Mouse (Mus musculus): ENCODE measurements around the gene Platr25. TPM values are rescaled to one million over a fixed set of nuclear protein-coding genes. Genes with fewer than 3 reads are reported as not detected.
A peak's percentile ranks its signal among the peaks of the same experiment; 100 is the strongest.
"Not testable (repeated sequence)": the region's sequence is repeated elsewhere in the genome, so short reads cannot be mapped to it uniquely, and the experiment has no call there.

Platr25 gene
- polyA plus RNA-seq, 1 experiment from 2014 or later: 42.9 TPM

DNA sequence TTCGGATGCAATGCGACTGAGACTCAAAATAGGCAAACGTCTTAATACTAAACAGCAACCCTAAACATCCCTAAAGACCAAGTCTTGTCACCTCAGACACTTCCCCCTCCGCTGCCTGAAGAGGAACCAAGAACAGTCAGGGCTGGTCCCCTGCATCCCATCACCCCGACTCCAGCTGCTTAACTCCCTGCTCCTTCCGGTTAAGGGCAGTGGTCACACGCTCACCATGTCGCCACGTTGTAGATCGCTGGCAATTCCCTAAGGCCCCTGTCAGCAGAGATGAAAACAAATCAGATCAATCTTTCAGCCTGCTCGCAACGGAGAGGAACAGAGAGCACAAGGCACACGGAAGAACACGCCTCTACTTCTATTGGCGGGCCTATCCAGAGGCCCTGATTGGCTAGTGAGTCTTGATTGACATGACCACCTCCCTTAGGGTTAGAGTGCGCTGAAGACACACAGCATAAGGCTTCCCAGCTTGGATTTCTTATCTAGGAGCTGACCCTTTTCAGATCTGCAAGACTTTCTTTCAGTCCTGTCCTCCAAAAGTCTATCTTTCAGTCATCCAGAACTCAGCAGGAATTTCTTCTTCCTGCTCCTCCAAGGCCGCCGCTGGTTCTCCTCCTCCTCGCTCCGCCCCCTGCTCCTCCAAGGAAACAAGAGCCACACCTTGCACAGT is 75.8 kb downstream of the Platr25 start:
- Histone ChIP-seq H3K4me3 (replicated peaks; ENCODE audit: low read depth, low read length) (peak overlapping the region; percentile 42), H3K27ac (replicated peaks; ENCODE audit: low read depth, low read length) (peak overlapping the region; percentile 49; the same call in 1 of the 2 replicates), H3K9me3 (ENCODE audit: control insufficient read depth, low read length) (peaks cover 11% of the 10 kb centered on the region), H3K9ac (replicated peaks; ENCODE audit: low read length) (peak overlapping the region; percentile 37; the same call in 1 of the 2 replicates), H3K4me2 (ENCODE audit: low read length) (peak overlapping the region; percentile 50)
- DNase-seq (peak; percentile 70), ATAC-seq (ENCODE audit: low FRiP score, low TSS enrichment) (peak; percentile 100)
- not testable (repeated sequence) for H3K27me3 ChIP-seq (ENCODE audit: control insufficient read depth, insufficient read depth, low read length); H3K4me1 ChIP-seq (ENCODE audit: control insufficient read depth, insufficient read depth, low read length); H3K36me3 ChIP-seq (ENCODE audit: control insufficient read depth, insufficient read depth, low read length)
- 2% methylated on average over 17 of the region's 20 CpGs for WGBS

DNA sequence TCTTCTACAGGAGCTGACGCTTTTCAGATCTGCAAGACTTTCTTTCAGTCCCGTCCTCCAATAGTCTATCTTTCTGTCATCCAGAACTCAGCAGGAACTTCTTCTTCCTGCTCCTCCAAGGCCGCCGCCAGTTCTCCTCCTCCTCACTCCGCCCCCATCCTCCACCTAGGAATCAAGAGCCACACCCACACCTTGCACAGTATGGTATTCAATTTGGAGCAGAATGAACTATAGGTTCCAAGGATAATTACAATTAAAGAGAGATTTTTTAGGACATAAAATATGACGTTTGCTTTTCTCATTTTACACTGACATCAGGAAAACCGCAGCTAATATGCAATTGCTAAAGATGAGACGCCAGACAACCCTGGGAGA is 107.2 kb downstream of the Platr25 start:
- peak; percentile 88 for ATAC-seq (ENCODE audit: low FRiP score, low TSS enrichment)
- no peak for DNase-seq
- H3K9ac ChIP-seq (replicated peaks; ENCODE audit: low read length): 0 out of 2 replicates have a peak overlapping the region, but pooled peaks have one; percentile 57

DNA sequence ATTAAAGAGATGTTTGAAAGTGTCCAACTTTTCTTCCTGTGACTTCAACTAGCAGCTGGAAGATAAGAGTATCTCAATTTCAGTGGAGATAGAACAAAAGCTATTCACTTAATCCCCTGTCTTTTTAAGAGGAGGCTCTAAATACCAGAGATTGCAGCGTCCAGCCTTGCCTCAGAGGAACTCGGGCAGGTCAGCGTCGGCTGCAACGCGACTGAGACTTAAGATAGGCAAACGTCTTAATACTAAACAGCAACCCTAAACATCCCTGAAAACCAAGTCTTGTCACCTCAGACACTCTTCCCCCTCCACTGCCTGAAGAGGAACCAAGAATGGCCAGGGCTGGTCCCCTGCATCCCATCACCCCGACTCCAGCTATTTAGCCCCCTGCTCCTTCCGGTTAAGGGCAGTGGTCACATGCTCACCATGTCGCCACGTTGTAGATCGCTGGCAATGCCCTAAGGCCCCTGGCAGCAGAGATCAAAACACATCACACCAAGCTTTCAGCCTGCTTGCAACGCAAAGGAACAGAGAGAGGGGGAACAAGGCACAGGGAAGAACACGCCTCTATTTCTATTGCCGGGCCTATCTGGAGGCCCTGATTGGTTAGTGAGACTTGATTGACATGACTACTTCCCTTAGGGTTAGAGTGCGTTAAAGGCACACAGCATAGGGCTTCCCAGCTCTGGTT is 107.7 kb downstream of the Platr25 start:
- peaks cover 14% of the 10 kb centered on the region; the same call in 1 of the 2 replicates for H3K9me3 ChIP-seq (ENCODE audit: control insufficient read depth, low read length)
- peak overlapping the region; percentile 57; the same call in 1 of the 2 replicates for H3K9ac ChIP-seq (replicated peaks; ENCODE audit: low read length)
- H3K27me3 ChIP-seq (ENCODE audit: control insufficient read depth, insufficient read depth, low read length); H3K36me3 ChIP-seq (ENCODE audit: control insufficient read depth, insufficient read depth, low read length); H3K4me1 ChIP-seq (ENCODE audit: control insufficient read depth, insufficient read depth, low read length): not testable (repeated sequence)
- H3K27ac ChIP-seq (replicated peaks; ENCODE audit: low read depth, low read length): peak overlapping the region; percentile 55; the same call in 1 of the 2 replicates
- H3K4me3 ChIP-seq (replicated peaks; ENCODE audit: low read depth, low read length): peak overlapping the region; percentile 50
- peak; percentile 88 for DNase-seq
- WGBS: under 1% methylated on average over 16 of the region's 16 CpGs
- ATAC-seq (ENCODE audit: low FRiP score, low TSS enrichment): peak; percentile 98
- peak overlapping the region; percentile 48 for H3K4me2 ChIP-seq (ENCODE audit: low read length)

More for the DNA sequence above, 107.2 kb downstream of the Platr25 start:
- Histone ChIP-seq H3K9me3 (ENCODE audit: control insufficient read depth, low read length) (peaks cover 12% of the 10 kb centered on the region; the same call in 1 of the 2 replicates), H3K4me2 (ENCODE audit: low read length) (peak overlapping the region; percentile 48), H3K27me3 (ENCODE audit: control insufficient read depth, insufficient read depth, low read length) (no peaks in the 10 kb centered on the region), H3K4me1 (ENCODE audit: control insufficient read depth, insufficient read depth, low read length) (no peaks in the 10 kb centered on the region), H3K36me3 (ENCODE audit: control insufficient read depth, insufficient read depth, low read length) (no peaks in the 10 kb centered on the region), H3K4me3 (replicated peaks; ENCODE audit: low read depth, low read length) (peak overlapping the region; percentile 50), H3K27ac (replicated peaks; ENCODE audit: low read depth, low read length) (peak overlapping the region; percentile 28; the same call in 1 of the 2 replicates)
- 21% methylated on average over 8 of the region's 8 CpGs for WGBS

DNA sequence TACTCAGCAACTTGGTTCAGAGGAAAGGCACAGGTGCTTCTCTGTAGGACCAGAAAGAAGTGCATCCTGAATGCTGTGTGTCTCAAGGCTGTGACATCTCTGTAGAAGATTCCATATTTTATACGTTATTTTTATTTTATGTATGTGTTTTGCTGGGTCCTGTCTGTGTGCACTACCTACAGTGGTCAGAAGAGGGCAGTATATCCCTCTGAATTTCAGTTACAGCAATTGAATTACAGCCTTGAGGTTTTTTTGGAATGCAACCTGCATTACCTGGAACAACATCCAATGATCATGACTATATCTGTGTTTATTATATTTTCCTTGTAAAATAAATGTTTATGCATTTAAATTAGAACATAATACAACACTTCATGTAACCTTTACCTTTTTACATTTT is 133.4 kb downstream of the Platr25 start:
- H3K4me1 ChIP-seq (ENCODE audit: control insufficient read depth, insufficient read depth, low read length); H3K27ac ChIP-seq (replicated peaks; ENCODE audit: low read depth, low read length); H3K9me3 ChIP-seq (ENCODE audit: control insufficient read depth, low read length); H3K9ac ChIP-seq (replicated peaks; ENCODE audit: low read length); H3K4me2 ChIP-seq (ENCODE audit: low read length); H3K4me3 ChIP-seq (replicated peaks; ENCODE audit: low read depth, low read length); H3K27me3 ChIP-seq (ENCODE audit: control insufficient read depth, insufficient read depth, low read length); H3K36me3 ChIP-seq (ENCODE audit: control insufficient read depth, insufficient read depth, low read length); ATAC-seq (ENCODE audit: low FRiP score, low TSS enrichment): not testable (repeated sequence)
- peak; percentile 63 for DNase-seq
- 40% methylated on average over 1 of the region's 1 CpGs for WGBS

DNA sequence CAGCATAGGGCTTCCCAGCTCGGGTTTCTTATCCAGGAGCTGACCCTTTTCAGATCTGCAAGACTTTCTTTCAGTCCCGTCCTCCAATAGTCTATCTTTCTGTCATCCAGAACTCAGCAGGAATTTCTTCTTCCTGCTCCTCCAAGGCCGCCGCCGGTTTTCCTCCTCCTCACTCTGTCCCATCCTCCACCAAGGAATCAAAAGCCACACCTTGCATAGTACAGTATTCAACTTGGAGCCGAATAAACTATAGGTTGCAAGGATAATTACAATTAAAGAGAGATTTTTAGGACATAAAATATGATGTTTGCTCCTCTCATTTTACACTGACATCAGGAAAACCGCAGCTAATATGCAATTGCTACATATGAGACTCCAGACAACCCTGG is 136.2 kb downstream of the Platr25 start:
- DNase-seq (peak; percentile 29), ATAC-seq (ENCODE audit: low FRiP score, low TSS enrichment) (peak; percentile 78; the same call in 1 of the 2 replicates)
- peak overlapping the region; percentile 44 for H3K4me3 ChIP-seq (replicated peaks; ENCODE audit: low read depth, low read length)
- H3K27me3 ChIP-seq (ENCODE audit: control insufficient read depth, insufficient read depth, low read length); H3K36me3 ChIP-seq (ENCODE audit: control insufficient read depth, insufficient read depth, low read length); H3K27ac ChIP-seq (replicated peaks; ENCODE audit: low read depth, low read length); H3K9me3 ChIP-seq (ENCODE audit: control insufficient read depth, low read length); H3K4me1 ChIP-seq (ENCODE audit: control insufficient read depth, insufficient read depth, low read length): not testable (repeated sequence)
- 6% methylated on average over 7 of the region's 7 CpGs for WGBS
- peak overlapping the region; percentile 52 for H3K4me2 ChIP-seq (ENCODE audit: low read length)
- H3K9ac ChIP-seq (replicated peaks; ENCODE audit: low read length): peak overlapping the region; percentile 49; the same call in 1 of the 2 replicates

DNA sequence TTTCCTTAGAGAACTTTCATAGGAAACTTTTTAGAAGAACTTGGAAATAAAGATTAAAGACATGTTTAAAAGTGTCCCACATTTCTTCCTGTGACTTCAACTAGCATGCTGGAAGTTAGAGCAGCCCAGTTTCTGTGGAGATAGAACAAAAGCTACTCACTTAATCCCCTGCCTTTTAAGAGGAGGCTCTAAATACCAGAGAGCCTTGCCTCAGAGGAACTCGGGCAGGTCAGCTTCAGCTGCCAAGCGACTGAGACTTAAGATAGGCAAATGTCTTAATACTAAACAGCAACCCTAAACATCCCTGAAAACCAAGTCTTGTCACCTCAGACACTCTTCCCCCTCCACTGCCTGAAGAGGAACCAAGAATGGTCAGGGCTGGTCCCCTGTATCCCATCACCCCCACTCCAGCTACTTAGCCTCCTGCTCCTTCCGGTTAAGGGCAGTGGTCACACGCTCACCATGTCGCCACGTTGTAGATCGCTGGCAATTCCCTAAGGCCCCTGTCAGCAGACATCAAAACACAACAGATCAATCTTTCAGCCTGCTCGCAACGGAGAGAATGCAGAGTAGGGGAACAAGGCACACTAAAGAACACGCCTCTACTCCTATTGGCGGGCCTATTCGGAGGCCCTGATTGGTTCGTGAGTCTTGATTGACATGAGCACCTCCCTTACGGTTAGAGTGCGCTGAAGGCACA is 136.8 kb downstream of the Platr25 start, which contains the start of gene 6720489N17Rik:
Gene 6720489N17Rik, minus strand, starts transcription at position 606 of the 700 bp plus-strand sequence.
- Histone ChIP-seq H3K4me2 (ENCODE audit: low read length) (peak within 1 kb of the TSS; percentile 52), H3K9ac (replicated peaks; ENCODE audit: low read length) (peak within 1 kb of the TSS; percentile 49; the same call in 1 of the 2 replicates), H3K4me3 (replicated peaks; ENCODE audit: low read depth, low read length) (peak within 1 kb of the TSS; percentile 44)
- ATAC-seq (ENCODE audit: low FRiP score, low TSS enrichment): peak; percentile 100
- WGBS: under 1% methylated on average over 15 of the region's 15 CpGs
- not testable (repeated sequence) for H3K36me3 ChIP-seq (ENCODE audit: control insufficient read depth, insufficient read depth, low read length); H3K9me3 ChIP-seq (ENCODE audit: control insufficient read depth, low read length); H3K27me3 ChIP-seq (ENCODE audit: control insufficient read depth, insufficient read depth, low read length); H3K27ac ChIP-seq (replicated peaks; ENCODE audit: low read depth, low read length); H3K4me1 ChIP-seq (ENCODE audit: control insufficient read depth, insufficient read depth, low read length)
- peak; percentile 92 for DNase-seq

MicroRNA genes within 50 kb of the gene (microRNA counts, 519-probe panel; counts per million panel counts)
- not detected for microRNA mmu-miR-713

Small RNA genes within 50 kb of the gene (microRNA-seq; reads per million reads assigned to microRNA genes)
- gene Gm24020 (not detected), gene Gm24588 (not detected), gene Mir713 (not detected)

Other genes starting within 250 kb of the Platr25 start
- 1.2 TPM in 1 of 2 replicates, not detected in the other for gene Zfp935, start 202.2 kb downstream of the Platr25 start, polyA plus RNA-seq (2014; fragmentation: Nextera tagmentation; extraction: Ambion mirVana)
- 13.6 and 14.9 TPM in 2 replicates for gene Zfp934, start 189.5 kb downstream of the Platr25 start, polyA plus RNA-seq (2014; fragmentation: Nextera tagmentation; extraction: Ambion mirVana)
- 12.0 and 12.2 TPM in 2 replicates for gene 6720489N17Rik, start 136.5 kb downstream of the Platr25 start, polyA plus RNA-seq (2014; fragmentation: Nextera tagmentation; extraction: Ambion mirVana)
- 9.7 and 11.9 TPM in 2 replicates for gene Gm5141, start 25.1 kb upstream of the Platr25 start, polyA plus RNA-seq (2014; fragmentation: Nextera tagmentation; extraction: Ambion mirVana)
- gene Fbp2, start 97.7 kb upstream of the Platr25 start, polyA plus RNA-seq (2014; fragmentation: Nextera tagmentation; extraction: Ambion mirVana): 0.83 and 0.90 TPM in 2 replicates
- not detected in 2 replicates for gene Fbp1, start 127.6 kb upstream of the Platr25 start, polyA plus RNA-seq (2014; fragmentation: Nextera tagmentation; extraction: Ambion mirVana)
- gene 2010111I01Rik, start 204.2 kb upstream of the Platr25 start, polyA plus RNA-seq (2014; fragmentation: Nextera tagmentation; extraction: Ambion mirVana): 23.0 and 32.0 TPM in 2 replicates